Mouse (Mus musculus) left cerebral cortex, postnatal 10 days (tissue): ENCODE results near the gene Ccl3. TPM values are rescaled to one million over a fixed set of nuclear protein-coding genes. Genes with fewer than 3 reads are reported as not detected.

Source experiments
- DNase-seq, 2 experiments: peaks; one replicate each; pipeline ENCODE4 v3.0.0; 2021 to 2022; ENCODE audit warnings: low spot score in 2 of 2, mixed read lengths in 1 of 2; ENCODE audit errors: extremely low spot score in 1 of 2
- intact Hi-C: fragments of 180-260 bp; cut with DNase I; formaldehyde crosslinking; loops from one replicate; pipeline ENCODE4 v1.15.1; 2025
- total RNA-seq, 2 experiments: library from RNA; stranded (reverse); gene quantifications; 2 replicates each; pipeline ENCODE4 v1.2.3; 2021

Ccl3 gene
- total RNA-seq: under 1 TPM in 1 of 2 experiments, not detected in 1; 0.81 TPM

DNA sequence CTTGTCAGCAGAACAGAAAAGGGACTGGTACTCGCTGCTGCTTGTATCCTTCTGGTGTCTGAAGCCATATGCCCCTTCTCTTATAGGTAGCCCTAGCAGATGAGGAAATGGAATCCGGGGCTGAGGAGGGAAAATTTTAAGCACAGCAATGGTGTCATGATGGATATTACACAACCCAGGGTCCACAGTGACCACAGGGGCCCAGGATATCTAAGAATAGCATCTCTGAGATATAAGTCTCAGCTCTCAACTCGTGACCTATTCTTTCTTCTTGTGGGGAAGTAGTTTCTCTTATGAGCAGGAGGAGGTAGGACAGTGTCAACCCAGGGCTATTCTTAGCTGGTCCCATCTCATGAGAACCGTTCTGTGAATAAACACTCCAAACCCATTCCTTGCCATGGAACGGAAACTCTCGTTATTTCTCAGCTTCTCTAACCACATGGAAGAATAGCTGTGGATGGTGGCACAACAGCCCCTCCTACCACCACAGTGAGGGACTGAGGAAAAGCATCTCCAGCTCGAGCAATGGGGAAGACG lies at the start of gene Ccl3:
TSS of gene Ccl3 (minus strand) at position 51 of the 537 bp plus-strand sequence.
- intact Hi-C loops: no loop called here
- no peak for DNase-seq

DNA sequence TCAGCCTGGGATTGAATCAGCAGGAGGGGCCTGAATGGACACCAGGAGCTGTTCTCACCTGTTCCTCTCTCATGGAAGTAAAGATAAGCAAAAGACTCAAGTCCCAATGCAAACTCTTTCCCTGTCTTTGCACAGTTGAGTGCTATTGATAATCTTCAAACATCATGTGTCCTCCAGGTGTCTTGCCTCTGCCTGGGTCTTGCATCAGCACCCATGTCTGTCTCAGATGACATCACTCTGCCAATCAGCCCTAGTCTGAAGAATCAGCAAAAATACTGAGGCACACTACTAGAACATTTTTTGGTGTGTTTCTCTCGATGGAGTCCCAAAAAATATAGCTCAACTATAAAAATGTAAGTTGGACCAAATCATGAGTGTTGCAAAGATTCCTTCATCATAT lies 42.9 kb upstream of the Ccl3 start:
- no peak for DNase-seq
- intact Hi-C loops: no loop called here

DNA sequence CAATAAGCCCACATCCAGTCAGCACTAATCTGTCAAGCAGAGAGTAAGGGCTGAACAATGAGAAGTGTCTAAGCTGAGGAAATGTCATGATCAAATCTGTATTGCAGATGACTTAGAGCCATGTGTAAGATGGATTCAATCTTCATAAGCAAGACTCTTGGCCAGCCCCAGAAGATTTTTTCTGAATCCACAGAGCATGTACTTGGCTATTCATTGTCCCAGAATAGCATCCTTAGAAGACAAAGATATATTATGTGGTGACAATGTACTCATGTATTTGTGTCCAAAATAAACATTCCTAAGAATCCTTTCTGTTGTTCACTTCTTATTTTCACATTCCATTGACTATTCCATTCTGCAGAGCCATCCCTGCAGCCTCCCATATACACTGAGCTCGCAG lies 40.8 kb upstream of the Ccl3 start:
- DNase-seq: no peak
- intact Hi-C loops: no loop called here

DNA sequence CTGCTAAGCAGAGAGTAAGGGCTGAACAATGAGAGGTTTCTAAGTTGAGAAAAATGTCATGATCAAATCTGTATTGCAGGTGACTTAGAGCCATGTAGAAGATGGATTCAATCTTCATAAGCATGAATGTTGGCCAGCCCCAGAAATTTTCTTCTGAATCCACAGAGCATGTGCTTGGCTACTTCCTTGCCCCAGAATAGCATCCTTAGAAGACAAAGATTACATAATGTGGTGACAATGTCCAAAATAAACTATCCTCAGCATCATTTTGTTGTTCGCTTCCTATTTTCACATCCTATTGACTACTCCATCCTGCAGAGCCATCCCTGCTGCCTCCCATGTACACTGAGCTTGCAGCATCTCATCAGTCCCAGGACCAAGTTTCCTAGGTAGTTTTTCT lies 26.5 kb upstream of the Ccl3 start:
- intact Hi-C loops: loop anchor here (2.0 kb wide), 1 partner anchor 21 kb away; no protein-coding TSS in a partner anchor
- no peak for DNase-seq

DNA sequence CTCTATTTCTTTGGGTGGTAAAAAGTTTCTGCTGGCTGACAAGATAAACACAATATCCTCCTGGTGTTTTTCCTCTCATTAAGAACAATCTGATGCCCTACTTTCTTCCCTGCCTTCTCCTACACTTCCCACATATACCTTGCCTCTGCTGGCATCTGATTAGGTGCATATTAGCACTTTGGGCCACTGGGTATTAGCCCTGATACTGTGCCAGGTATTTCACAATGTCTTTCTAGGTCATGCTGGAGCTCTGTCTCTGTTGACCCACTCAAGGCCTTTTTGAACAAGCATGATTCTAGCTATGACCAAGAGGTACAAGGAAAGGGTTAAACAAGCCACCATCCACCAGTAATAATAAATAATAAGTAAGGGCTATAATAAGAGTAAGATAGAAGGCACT lies 22.6 kb upstream of the Ccl3 start:
- intact Hi-C loops: no loop called here
- no peak for DNase-seq

DNA sequence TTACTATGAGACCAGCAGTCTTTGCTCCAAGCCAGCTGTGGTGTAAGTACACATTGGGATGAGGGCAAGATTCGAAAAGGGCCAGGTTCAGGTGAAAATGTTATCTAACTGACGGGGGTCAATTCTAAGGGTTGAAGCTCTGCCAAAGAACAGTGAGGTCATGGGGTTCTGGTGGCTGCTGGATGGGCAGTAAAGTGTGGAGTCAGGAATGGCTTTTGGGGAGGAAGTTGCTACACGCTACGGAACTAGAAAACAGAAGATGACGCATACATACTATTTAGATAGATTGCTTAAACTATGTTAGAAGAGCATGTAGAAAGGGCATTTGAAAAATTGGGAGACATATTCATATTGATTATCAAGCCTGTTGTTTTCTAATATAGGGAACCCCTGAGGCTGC lies 14.4 kb upstream of the Ccl3 start:
- DNase-seq: no peak
- intact Hi-C loops: no loop called here

DNA sequence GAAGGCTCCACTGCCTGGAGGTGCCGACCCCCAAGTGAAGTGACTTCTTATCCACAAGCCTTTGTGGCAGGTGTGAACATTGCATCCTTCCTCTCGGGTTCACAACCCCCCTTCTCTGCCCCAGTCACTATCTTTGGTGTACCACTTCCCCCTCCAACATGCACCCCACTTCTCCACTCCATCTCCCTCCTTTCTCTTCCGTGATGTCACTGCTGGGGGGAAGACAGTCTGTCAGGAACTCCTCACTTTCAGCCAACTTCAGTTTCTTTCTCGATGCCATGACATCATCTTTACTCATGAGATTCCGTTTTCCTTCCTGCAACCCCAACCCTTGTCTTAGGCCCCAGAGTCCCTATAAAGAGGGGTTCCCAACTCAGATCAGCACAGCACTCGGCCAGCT lies 13.0 kb upstream of the Ccl3 start, which contains the start of gene Ccl4:
TSS of gene Ccl4 (plus strand) at position 381 of the 400 bp plus-strand sequence.
- no peak for DNase-seq
- intact Hi-C loops: no loop called here

DNA sequence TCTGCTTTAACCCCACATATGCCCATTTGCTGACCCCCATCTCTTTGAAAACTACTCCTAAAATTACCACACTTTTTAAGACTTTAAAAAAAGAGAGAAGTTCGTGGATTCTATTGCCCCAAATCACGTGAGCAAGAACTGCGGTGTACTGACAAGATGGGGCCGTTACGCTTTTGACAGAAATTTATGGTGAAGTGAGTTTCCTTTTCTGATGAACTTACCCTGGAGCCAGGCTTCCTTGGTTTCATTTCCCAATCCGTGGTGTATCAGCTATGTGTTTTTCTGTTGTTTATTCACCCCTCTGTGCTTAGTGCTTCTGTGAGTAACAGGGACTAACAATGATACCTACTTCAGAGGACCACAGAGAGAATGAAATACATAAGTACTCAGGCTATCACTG lies 9.6 kb upstream of the Ccl3 start:
- intact Hi-C loops: no loop called here
- DNase-seq: no peak

DNA sequence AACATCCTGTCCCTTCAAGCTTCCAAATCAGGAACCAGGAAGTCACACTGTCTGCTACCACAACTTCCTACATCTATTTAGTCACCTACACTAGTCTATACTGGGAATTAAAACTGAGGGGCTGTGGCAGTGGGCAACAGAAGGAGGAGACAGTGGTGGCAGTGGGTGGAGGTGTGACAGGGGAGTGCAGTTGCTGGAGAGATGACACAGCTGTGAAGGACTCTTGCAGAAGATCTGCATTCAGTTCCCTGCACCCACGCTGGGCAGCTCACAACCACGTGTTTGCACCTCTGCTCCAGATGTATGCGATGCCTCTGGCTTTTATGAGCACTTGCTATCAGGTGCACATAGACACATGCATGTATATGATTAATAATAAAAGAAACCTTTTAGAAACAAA lies 8.4 kb upstream of the Ccl3 start:
- no peak for DNase-seq

DNA sequence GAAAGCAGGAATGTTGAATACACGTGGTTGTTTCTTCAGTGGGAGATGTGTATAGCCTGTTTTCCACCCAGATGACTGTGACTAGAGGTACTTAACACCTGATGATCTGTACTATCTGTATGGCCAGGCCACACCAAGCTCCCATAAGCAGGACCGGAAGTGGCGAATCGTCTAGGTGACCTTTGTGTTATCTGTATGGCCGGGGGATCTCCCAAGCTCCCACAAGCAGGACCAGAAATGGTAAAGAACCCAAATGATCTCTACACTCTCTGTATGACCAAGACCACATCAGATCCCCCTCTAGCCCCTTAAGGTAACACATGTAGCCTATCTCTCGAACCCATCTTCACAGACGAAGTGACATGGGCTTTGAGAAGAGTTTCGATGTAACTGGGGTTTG lies 5.5 kb upstream of the Ccl3 start:
- intact Hi-C loops: loop anchor here (5.0 kb wide), 1 partner anchor 48 kb away; the partner anchor contains the start of gene Wfdc17
- no peak for DNase-seq

More for the DNA sequence above, 8.4 kb upstream of the Ccl3 start:
- intact Hi-C loops: no loop called here

DNA sequence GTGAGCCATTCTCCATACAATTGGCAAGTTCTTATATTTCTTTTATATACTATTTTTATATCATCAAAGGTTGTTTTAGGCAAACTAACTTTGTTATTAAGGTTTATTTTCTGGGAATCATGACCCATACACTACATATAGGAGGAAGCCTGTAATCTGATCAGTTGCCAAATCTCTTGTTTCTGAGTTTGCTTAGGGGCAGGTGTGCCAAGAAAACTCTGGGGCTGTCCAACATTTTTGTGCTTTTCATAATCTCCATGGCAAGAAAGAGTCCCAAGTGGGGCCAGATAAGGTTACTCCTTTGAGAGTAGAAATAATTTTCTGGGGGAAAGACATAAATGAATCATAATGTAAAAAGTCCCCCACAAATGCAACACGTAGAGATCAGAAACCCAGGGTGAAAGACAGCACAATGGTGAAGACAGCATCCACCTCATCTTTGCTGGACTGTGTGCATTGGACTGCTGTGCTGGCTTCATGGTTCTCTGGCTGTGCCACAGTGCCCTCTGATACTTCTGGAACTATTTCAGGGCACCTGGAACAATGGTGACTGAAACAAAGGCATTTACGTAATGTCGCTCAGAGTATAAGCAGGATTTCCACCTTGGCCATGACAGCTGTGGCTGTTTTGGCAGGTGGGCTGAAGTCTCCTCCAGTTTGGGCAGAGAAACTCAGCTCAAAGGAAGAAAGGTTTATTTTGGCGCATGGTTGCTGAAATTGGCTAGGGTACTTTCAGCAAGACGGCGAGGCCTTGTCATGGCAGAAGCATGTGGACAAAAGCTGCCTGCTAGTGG lies 2.6 kb downstream of the Ccl3 start:
- intact Hi-C loops: no loop called here
- DNase-seq: no peak

DNA sequence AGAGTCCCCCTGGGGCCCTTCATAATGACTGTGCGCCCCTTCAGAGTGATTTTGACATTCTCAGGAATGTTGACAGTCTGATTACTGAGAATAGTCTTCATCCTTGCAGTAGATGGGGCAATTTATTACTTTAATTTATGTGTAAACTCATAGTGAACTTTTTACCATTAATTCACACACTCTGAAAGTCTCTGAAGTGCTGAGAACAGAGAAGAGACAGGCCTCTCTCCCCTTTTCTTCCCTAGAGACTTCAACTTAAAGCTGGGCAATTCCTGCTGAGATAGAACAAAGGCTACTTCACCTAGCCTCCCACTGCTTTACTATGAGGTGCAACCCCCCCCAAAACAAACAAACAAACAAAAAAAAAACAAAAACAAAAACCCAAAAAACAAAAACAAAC lies 3.6 kb downstream of the Ccl3 start, which contains the start of gene Rpl9-ps1:
TSS of gene Rpl9-ps1 (minus strand) at position 101 of the 400 bp plus-strand sequence.
- DNase-seq: no peak
- intact Hi-C loops: no loop called here

DNA sequence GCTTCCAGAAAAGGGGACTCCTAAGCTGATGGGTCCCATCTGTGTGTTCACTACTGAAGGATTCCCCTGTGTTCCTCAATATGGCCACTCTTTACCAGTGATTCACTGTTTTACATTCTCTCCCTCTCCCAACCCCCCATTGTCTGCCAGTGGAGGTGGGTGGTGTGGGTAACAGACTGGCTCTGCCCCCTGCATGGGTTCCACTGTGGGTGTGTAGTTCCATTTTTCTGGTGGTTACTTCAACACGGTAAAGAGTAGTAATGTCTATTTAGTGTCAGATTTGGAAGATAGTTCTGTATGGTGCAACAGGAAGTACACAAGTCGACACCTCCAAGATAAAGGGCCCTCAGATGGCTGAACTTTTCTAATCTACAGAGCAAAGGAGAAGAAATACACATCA lies 7.9 kb downstream of the Ccl3 start:
- intact Hi-C loops: no loop called here
- DNase-seq: no peak

DNA sequence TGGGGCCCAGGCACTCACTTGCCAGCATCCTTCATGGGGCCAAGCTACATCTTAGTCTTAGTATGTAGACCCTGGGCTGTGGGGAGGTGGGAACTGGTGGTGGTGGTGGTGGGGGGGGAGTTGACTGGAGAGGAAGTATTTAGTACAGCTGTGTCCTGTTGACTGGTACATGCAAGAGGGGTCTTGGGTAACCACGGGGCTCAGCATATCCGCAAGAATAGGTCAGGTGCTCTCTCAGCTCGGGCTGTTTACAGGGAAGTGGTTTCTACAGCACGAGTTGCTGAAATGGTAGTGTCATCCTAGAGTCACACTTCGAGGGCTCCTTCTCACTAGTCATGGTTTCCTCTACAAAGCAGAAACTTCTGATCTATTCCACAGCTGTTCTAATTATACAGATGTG lies 9.0 kb downstream of the Ccl3 start:
- intact Hi-C loops: no loop called here
- peak in 1 of 2 experiments; percentile 20 for DNase-seq

DNA sequence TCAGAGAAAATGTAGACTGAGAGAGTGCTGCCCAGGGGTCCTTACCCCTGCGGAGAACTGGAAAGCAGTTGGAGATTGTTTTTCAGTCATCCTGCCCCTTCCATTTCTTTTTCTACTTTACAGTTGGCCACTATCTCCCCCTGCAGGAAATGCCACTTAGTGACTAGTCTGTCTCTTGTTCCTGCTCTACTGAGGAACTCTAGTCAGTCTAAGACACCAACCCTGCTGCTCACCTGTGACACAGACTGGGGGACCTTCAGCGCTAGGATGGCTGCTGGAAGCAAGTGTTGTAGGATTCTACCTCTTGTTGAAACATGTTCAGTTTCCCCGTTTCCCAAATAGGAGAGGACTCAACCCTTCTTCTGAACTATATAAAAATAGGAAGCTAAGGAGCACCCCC lies 9.6 kb downstream of the Ccl3 start:
- no peak for DNase-seq
- intact Hi-C loops: no loop called here

DNA sequence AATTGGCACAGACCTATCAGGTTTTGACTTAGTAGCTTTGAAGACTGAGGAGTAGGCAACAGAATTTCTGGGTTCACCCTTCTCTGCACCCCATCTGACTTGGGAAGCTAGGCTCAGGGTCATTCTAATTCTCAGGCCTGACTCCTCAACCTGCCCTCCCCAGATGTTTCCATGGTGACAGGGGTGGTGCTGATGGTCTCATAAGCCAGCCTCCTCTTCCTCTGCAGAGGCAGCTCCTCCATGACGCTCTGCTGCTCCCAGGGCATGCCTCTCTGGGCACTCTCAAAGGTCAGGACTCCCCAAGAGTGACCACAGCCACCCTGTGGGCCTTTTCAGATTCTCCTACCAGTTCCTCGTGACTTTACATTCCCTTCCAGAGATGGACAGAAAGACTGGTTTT lies 10.2 kb downstream of the Ccl3 start:
- DNase-seq: no peak
- intact Hi-C loops: no loop called here

DNA sequence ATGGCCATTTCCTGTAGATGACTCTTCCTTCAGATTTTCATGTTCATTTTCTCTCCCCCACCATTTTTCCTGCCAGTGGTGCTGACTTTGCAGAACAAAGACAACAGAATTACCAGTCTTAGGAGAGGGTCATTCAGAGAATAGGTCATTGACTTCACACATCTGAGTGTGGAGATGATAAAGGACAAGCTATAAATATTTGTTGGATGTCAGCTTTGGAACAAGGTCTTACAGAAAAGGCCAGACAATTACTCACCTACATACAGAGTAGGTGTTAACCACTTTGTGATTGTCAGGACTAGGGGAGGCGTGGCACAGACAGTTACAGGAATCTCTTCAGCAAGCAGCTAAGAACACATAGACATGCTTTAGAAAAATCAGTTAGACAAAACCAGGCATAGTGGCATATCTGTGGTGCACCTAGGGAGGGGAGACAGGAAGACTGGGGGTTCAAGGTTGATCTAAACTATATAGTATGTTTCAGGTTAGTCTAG lies 12.4 kb downstream of the Ccl3 start:
- DNase-seq: no peak
- intact Hi-C loops: no loop called here

DNA sequence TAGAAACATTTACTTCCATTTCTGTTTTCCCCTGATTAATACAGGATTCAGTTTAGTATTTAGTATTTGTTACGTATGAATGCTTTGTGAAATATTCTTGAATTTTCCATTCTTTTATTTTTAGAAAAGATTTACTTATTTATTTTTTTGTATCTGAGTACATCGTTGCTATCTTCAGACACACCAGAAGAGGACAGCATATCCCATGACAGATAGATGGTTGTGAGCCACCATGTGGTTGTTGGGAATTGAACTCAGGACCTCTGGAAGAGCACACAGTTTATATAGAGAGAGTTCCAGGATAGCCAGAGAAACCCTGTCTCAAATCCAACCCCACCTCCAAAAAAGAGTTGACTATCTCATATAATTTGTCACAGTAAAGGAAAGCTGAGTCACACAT lies 14.3 kb downstream of the Ccl3 start:
- intact Hi-C loops: loop anchor here (5.0 kb wide), 1 partner anchor 78 kb away; no protein-coding TSS in a partner anchor
- DNase-seq: no peak

DNA sequence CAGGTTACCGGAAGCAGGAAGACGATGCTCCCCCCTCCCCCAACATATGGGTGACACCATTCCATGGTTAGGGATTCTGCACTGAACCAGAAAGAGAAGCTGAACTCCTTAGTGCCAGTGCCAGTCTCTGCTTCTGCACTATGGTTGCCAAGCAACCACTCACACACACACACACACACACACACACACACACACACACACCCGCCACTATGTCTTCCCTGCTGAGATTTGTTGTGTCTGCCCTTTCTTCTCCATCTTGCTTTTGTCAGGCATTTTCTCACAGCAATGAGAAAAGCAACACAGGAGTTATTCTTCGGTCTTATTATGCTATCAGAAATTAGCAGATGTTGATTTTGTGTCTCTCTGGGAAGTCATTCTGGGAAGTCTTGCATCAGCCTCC lies 14.7 kb downstream of the Ccl3 start:
- peak; percentile 2 to 35 for DNase-seq
- intact Hi-C loops: loop anchor here (5.0 kb wide), 1 partner anchor 77 kb away; no protein-coding TSS in a partner anchor

DNA sequence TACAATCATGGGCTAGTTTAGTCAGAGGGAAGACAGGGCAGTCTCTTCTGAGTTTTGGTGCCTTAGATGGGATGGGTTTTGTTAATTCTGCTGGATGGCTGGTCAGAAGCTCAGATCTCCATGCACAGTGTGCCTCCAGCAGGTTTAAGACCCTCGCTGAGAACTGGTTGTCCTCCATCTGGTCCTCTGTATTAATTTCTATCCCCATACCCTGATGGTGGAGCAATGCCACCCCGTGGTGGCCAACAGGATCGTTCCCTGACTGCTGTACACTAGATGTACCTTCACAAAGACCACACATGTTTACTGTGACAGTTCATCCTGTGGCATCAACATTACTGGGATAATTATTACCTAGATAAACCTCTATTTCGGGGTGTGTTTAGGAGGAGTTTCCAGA lies 16.4 kb downstream of the Ccl3 start:
- DNase-seq: no peak
- intact Hi-C loops: loop anchor here (5.0 kb wide), 1 partner anchor 75 kb away; no protein-coding TSS in a partner anchor
